Mouse (Mus musculus) brain, adult 2 months (tissue): Measurements from ENCODE around the gene Abhd5.
A peak's percentile ranks its signal among the peaks of the same experiment; 100 is the strongest.

Experiments used
- DNase-seq: peaks from one replicate; pipeline ENCODE4 v3.0.0; 2011; ENCODE audit warnings: low read depth, low spot score

The Abhd5 gene

GRCm38 (mm10) chr9:122346059-122346458, 5.3 kb upstream of the Abhd5 start:
- no peak for DNase-seq

- no peak for DNase-seq
Measured at GRCm38 (mm10) chr9:122347882-122348281, 3.5 kb upstream of the Abhd5 start.

GRCm38 (mm10) chr9:122349286-122349685, 2.1 kb upstream of the Abhd5 start:
- DNase-seq: no peak

- peak; percentile 24 for DNase-seq
Measured at GRCm38 (mm10) chr9:122350396-122351130, 845 bp upstream of the Abhd5 start.

GRCm38 (mm10) chr9:122352025-122352392, 601 bp downstream of the Abhd5 start:
- no peak for DNase-seq

GRCm38 (mm10) chr9:122352911-122353310, 1.5 kb downstream of the Abhd5 start:
- DNase-seq: no peak

GRCm38 (mm10) chr9:122354240-122354639, 2.8 kb downstream of the Abhd5 start:
- DNase-seq: no peak

GRCm38 (mm10) chr9:122357073-122357472, 5.7 kb downstream of the Abhd5 start:
- DNase-seq: no peak

- no peak for DNase-seq
Measured at GRCm38 (mm10) chr9:122357626-122358025, 6.2 kb downstream of the Abhd5 start.

- no peak for DNase-seq
Measured at GRCm38 (mm10) chr9:122364171-122364570, 12.8 kb downstream of the Abhd5 start.

- DNase-seq: no peak
Measured at GRCm38 (mm10) chr9:122370292-122370794, 18.9 kb downstream of the Abhd5 start.

GRCm38 (mm10) chr9:122372506-122372905, 21.1 kb downstream of the Abhd5 start:
- no peak for DNase-seq

- DNase-seq: no peak
Measured at GRCm38 (mm10) chr9:122372991-122373390, 21.6 kb downstream of the Abhd5 start.

- no peak for DNase-seq
Measured at GRCm38 (mm10) chr9:122378986-122379385, 27.6 kb downstream of the Abhd5 start.

GRCm38 (mm10) chr9:122380959-122381358, 29.6 kb downstream of the Abhd5 start:
- peak; percentile 26 for DNase-seq

- DNase-seq: peak; percentile 63
Measured at GRCm38 (mm10) chr9:122382006-122382405, 30.6 kb downstream of the Abhd5 start.

- DNase-seq: no peak
Measured at GRCm38 (mm10) chr9:122386015-122386414, 34.6 kb downstream of the Abhd5 start.

GRCm38 (mm10) chr9:122389287-122389920, 38.0 kb downstream of the Abhd5 start:
- DNase-seq: no peak

- no peak for DNase-seq
Measured at GRCm38 (mm10) chr9:122395816-122396215, 44.4 kb downstream of the Abhd5 start.

GRCm38 (mm10) chr9:122397156-122397555, 45.7 kb downstream of the Abhd5 start:
- no peak for DNase-seq

GRCm38 (mm10) chr9:122398746-122399145, 47.3 kb downstream of the Abhd5 start:
- peak; percentile 78 for DNase-seq

GRCm38 (mm10) chr9:122401239-122401638, 49.8 kb downstream of the Abhd5 start:
- DNase-seq: no peak
